Mouse (Mus musculus): ENCODE measurements around the gene Vmn2r89.
"Not testable (repeated sequence)": the region's sequence is repeated elsewhere in the genome, so short reads cannot be mapped to it uniquely, and the experiment has no call there.

Vmn2r89 gene

GRCm38 (mm10) chr14:51451557-51451956 is at the start of gene Vmn2r89:
Gene Vmn2r89, plus strand, starts transcription at chr14:51451857.
- not testable (repeated sequence) for DNase-seq

- DNase-seq = no peak
Measured at GRCm38 (mm10) chr14:51410520-51410919, 41.1 kb upstream of the Vmn2r89 start, which contains the start of gene Vmn2r88. Gene Vmn2r88, plus strand, starts transcription at chr14:51410820.

GRCm38 (mm10) chr14:51423885-51424284 is 27.8 kb upstream of the Vmn2r89 start:
- DNase-seq = no peak

GRCm38 (mm10) chr14:51430138-51430537 is 21.5 kb upstream of the Vmn2r89 start:
- DNase-seq = not testable (repeated sequence)

- no peak for DNase-seq
Measured at GRCm38 (mm10) chr14:51434546-51434945, 17.1 kb upstream of the Vmn2r89 start.

- no peak for DNase-seq
Measured at GRCm38 (mm10) chr14:51435020-51435419, 16.6 kb upstream of the Vmn2r89 start.

- no peak for DNase-seq
Measured at GRCm38 (mm10) chr14:51438955-51439354, 12.7 kb upstream of the Vmn2r89 start.

GRCm38 (mm10) chr14:51480278-51480677 is 28.6 kb downstream of the Vmn2r89 start:
- not testable (repeated sequence) for DNase-seq

GRCm38 (mm10) chr14:51481332-51482015 is 29.8 kb downstream of the Vmn2r89 start:
- DNase-seq = not testable (repeated sequence)

GRCm38 (mm10) chr14:51482051-51482715 is 30.5 kb downstream of the Vmn2r89 start:
- no peak for DNase-seq

GRCm38 (mm10) chr14:51482971-51483381 is 31.3 kb downstream of the Vmn2r89 start:
- not testable (repeated sequence) for DNase-seq

GRCm38 (mm10) chr14:51483671-51484070 is 32.0 kb downstream of the Vmn2r89 start:
- no peak for DNase-seq

GRCm38 (mm10) chr14:51486111-51486510 is 34.5 kb downstream of the Vmn2r89 start:
- no peak for DNase-seq

GRCm38 (mm10) chr14:51495781-51496180 is 44.1 kb downstream of the Vmn2r89 start:
- no peak for DNase-seq

- no peak for DNase-seq
Measured at GRCm38 (mm10) chr14:51496955-51497354, 45.3 kb downstream of the Vmn2r89 start.

GRCm38 (mm10) chr14:51497958-51498357 is 46.3 kb downstream of the Vmn2r89 start:
- no peak for DNase-seq

- no peak for DNase-seq
Measured at GRCm38 (mm10) chr14:51499707-51500275, 48.1 kb downstream of the Vmn2r89 start.

- DNase-seq = no peak
Measured at GRCm38 (mm10) chr14:51500461-51500860, 48.8 kb downstream of the Vmn2r89 start.

- no peak for DNase-seq
Measured at GRCm38 (mm10) chr14:51507416-51507815, 55.8 kb downstream of the Vmn2r89 start.
